Mouse (Mus musculus): ENCODE results near the gene Cwc22. TPM values are rescaled to one million over a fixed set of nuclear protein-coding genes. Genes with fewer than 3 reads are reported as not detected.

Cwc22 gene
- polyA plus RNA-seq, 1 experiment from 2014 or later, result 30.0 TPM

GRCm38 (mm10) chr2:77944281-77944680 is 1.9 kb downstream of the Cwc22 start:
- Histone ChIP-seq H3K9ac (no peak overlapping the region), H3K9me3 (replicated peaks) (no peaks in the 10 kb centered on the region), H3K27me3 (no peaks in the 10 kb centered on the region), H3K4me1 (peaks cover 9% of the 10 kb centered on the region), H3K4me3 (replicated peaks) (no peak overlapping the region), H3K36me3 (no peaks in the 10 kb centered on the region; the same call in 1 of the 2 replicates), H3K4me2 (replicated peaks) (no peak overlapping the region), H3K27ac (replicated peaks) (no peak overlapping the region)
- ATAC-seq (ENCODE audit: insufficient number of reproducible peaks, low FRiP score, low TSS enrichment, low read depth), result no peak
- WGBS, result 91% methylated on average over 5 of the region's 5 CpGs

GRCm38 (mm10) chr2:77941944-77942343 is 4.2 kb downstream of the Cwc22 start:
- ATAC-seq (ENCODE audit: insufficient number of reproducible peaks, low FRiP score, low TSS enrichment, low read depth), result no peak
- WGBS, result 94% methylated on average over 2 of the region's 2 CpGs
- Histone ChIP-seq H3K4me1 (peaks cover 9% of the 10 kb centered on the region), H3K27me3 (no peaks in the 10 kb centered on the region), H3K4me3 (replicated peaks) (no peak overlapping the region), H3K9me3 (replicated peaks) (no peaks in the 10 kb centered on the region), H3K27ac (replicated peaks) (no peak overlapping the region), H3K36me3 (no peaks in the 10 kb centered on the region; the same call in 1 of the 2 replicates), H3K4me2 (replicated peaks) (no peak overlapping the region), H3K9ac (no peak overlapping the region)

- H3K27ac ChIP-seq (replicated peaks), result no peak overlapping the region
- no peaks in the 10 kb centered on the region for H3K4me1 ChIP-seq
- no peak overlapping the region for H3K9ac ChIP-seq
- no peak overlapping the region for H3K4me3 ChIP-seq (replicated peaks)
- H3K9me3 ChIP-seq (replicated peaks), result no peaks in the 10 kb centered on the region
- 89% methylated on average over 4 of the region's 4 CpGs for WGBS
- H3K36me3 ChIP-seq, result peaks cover 22% of the 10 kb centered on the region
- no peak for ATAC-seq (ENCODE audit: insufficient number of reproducible peaks, low FRiP score, low TSS enrichment, low read depth)
- H3K4me2 ChIP-seq (replicated peaks), result no peak overlapping the region
- no peaks in the 10 kb centered on the region for H3K27me3 ChIP-seq
These were observed 7.9 kb downstream of the Cwc22 start for GRCm38 (mm10) chr2:77938317-77938716.

- Histone ChIP-seq H3K4me1 (no peaks in the 10 kb centered on the region), H3K27me3 (no peaks in the 10 kb centered on the region), H3K9me3 (replicated peaks) (no peaks in the 10 kb centered on the region), H3K27ac (replicated peaks) (no peak overlapping the region), H3K36me3 (peaks cover 22% of the 10 kb centered on the region), H3K9ac (no peak overlapping the region), H3K4me3 (replicated peaks) (no peak overlapping the region), H3K4me2 (replicated peaks) (no peak overlapping the region)
- 88% methylated on average over 3 of the region's 3 CpGs for WGBS
- no peak for ATAC-seq (ENCODE audit: insufficient number of reproducible peaks, low FRiP score, low TSS enrichment, low read depth)
These were observed 8.4 kb downstream of the Cwc22 start for GRCm38 (mm10) chr2:77937818-77938217.

GRCm38 (mm10) chr2:77934138-77934537 is 12.0 kb downstream of the Cwc22 start:
- ATAC-seq (ENCODE audit: insufficient number of reproducible peaks, low FRiP score, low TSS enrichment, low read depth), result no peak
- Histone ChIP-seq H3K27me3 (no peaks in the 10 kb centered on the region), H3K27ac (replicated peaks) (no peak overlapping the region), H3K4me3 (replicated peaks) (no peak overlapping the region), H3K4me2 (replicated peaks) (no peak overlapping the region), H3K4me1 (no peaks in the 10 kb centered on the region), H3K9me3 (replicated peaks) (no peaks in the 10 kb centered on the region), H3K9ac (no peak overlapping the region), H3K36me3 (peaks cover 51% of the 10 kb centered on the region)
- 89% methylated on average over 4 of the region's 4 CpGs for WGBS

GRCm38 (mm10) chr2:77933630-77934029 is 12.5 kb downstream of the Cwc22 start:
- no peak overlapping the region for H3K4me2 ChIP-seq (replicated peaks)
- H3K27me3 ChIP-seq, result no peaks in the 10 kb centered on the region
- no peak overlapping the region for H3K27ac ChIP-seq (replicated peaks)
- WGBS, result 75% methylated on average over 2 of the region's 2 CpGs
- H3K9me3 ChIP-seq (replicated peaks), result no peaks in the 10 kb centered on the region
- no peaks in the 10 kb centered on the region for H3K4me1 ChIP-seq
- no peak overlapping the region for H3K4me3 ChIP-seq (replicated peaks)
- H3K9ac ChIP-seq, result no peak overlapping the region
- ATAC-seq (ENCODE audit: insufficient number of reproducible peaks, low FRiP score, low TSS enrichment, low read depth), result no peak
- H3K36me3 ChIP-seq, result peaks cover 56% of the 10 kb centered on the region

- H3K4me2 ChIP-seq (replicated peaks), result no peak overlapping the region
- H3K27ac ChIP-seq (replicated peaks), result no peak overlapping the region
- no peaks in the 10 kb centered on the region for H3K4me1 ChIP-seq
- no peak overlapping the region for H3K9ac ChIP-seq
- H3K9me3 ChIP-seq (replicated peaks), result no peaks in the 10 kb centered on the region
- WGBS, result 91% methylated on average over 1 of the region's 1 CpGs
- no peak for ATAC-seq (ENCODE audit: insufficient number of reproducible peaks, low FRiP score, low TSS enrichment, low read depth)
- no peaks in the 10 kb centered on the region for H3K27me3 ChIP-seq
- peaks cover 64% of the 10 kb centered on the region for H3K36me3 ChIP-seq
- H3K4me3 ChIP-seq (replicated peaks), result no peak overlapping the region
These were observed 14.2 kb downstream of the Cwc22 start for GRCm38 (mm10) chr2:77931958-77932357.

GRCm38 (mm10) chr2:77928352-77928751 is 17.8 kb downstream of the Cwc22 start:
- Histone ChIP-seq H3K27me3 (no peaks in the 10 kb centered on the region), H3K4me1 (no peaks in the 10 kb centered on the region), H3K27ac (replicated peaks) (no peak overlapping the region), H3K36me3 (peaks cover 60% of the 10 kb centered on the region), H3K4me2 (replicated peaks) (no peak overlapping the region), H3K4me3 (replicated peaks) (no peak overlapping the region), H3K9ac (no peak overlapping the region), H3K9me3 (replicated peaks) (no peaks in the 10 kb centered on the region)
- no peak for ATAC-seq (ENCODE audit: insufficient number of reproducible peaks, low FRiP score, low TSS enrichment, low read depth)
- WGBS, result 96% methylated on average over 10 of the region's 10 CpGs

GRCm38 (mm10) chr2:77926468-77926867 is 19.7 kb downstream of the Cwc22 start:
- no peaks in the 10 kb centered on the region for H3K9me3 ChIP-seq (replicated peaks)
- no peak overlapping the region for H3K27ac ChIP-seq (replicated peaks)
- H3K4me3 ChIP-seq (replicated peaks), result no peak overlapping the region
- H3K4me1 ChIP-seq, result no peaks in the 10 kb centered on the region
- WGBS, result 88% methylated on average over 7 of the region's 7 CpGs
- H3K27me3 ChIP-seq, result no peaks in the 10 kb centered on the region
- H3K9ac ChIP-seq, result no peak overlapping the region
- no peak overlapping the region for H3K4me2 ChIP-seq (replicated peaks)
- H3K36me3 ChIP-seq, result peaks cover 55% of the 10 kb centered on the region
- no peak for ATAC-seq (ENCODE audit: insufficient number of reproducible peaks, low FRiP score, low TSS enrichment, low read depth)

GRCm38 (mm10) chr2:77925997-77926396 is 20.2 kb downstream of the Cwc22 start:
- Histone ChIP-seq H3K4me3 (replicated peaks) (no peak overlapping the region), H3K9ac (no peak overlapping the region), H3K27me3 (no peaks in the 10 kb centered on the region), H3K9me3 (replicated peaks) (no peaks in the 10 kb centered on the region), H3K36me3 (peaks cover 51% of the 10 kb centered on the region), H3K27ac (replicated peaks) (no peak overlapping the region), H3K4me1 (no peaks in the 10 kb centered on the region), H3K4me2 (replicated peaks) (no peak overlapping the region)
- ATAC-seq (ENCODE audit: insufficient number of reproducible peaks, low FRiP score, low TSS enrichment, low read depth), result no peak
- 87% methylated on average over 2 of the region's 2 CpGs for WGBS

- no peak overlapping the region for H3K4me2 ChIP-seq (replicated peaks)
- H3K9ac ChIP-seq, result no peak overlapping the region
- H3K27me3 ChIP-seq, result no peaks in the 10 kb centered on the region
- no peak overlapping the region for H3K4me3 ChIP-seq (replicated peaks)
- no peak overlapping the region for H3K27ac ChIP-seq (replicated peaks)
- no peaks in the 10 kb centered on the region for H3K9me3 ChIP-seq (replicated peaks)
- H3K36me3 ChIP-seq, result peaks cover 47% of the 10 kb centered on the region
- ATAC-seq (ENCODE audit: insufficient number of reproducible peaks, low FRiP score, low TSS enrichment, low read depth), result no peak
- 53% methylated on average over 7 of the region's 7 CpGs for WGBS
- H3K4me1 ChIP-seq, result no peaks in the 10 kb centered on the region
These were observed 20.8 kb downstream of the Cwc22 start for GRCm38 (mm10) chr2:77925187-77925924.

- no peaks in the 10 kb centered on the region for H3K9me3 ChIP-seq (replicated peaks)
- H3K4me1 ChIP-seq, result no peaks in the 10 kb centered on the region
- ATAC-seq (ENCODE audit: insufficient number of reproducible peaks, low FRiP score, low TSS enrichment, low read depth), result no peak
- no peak overlapping the region for H3K27ac ChIP-seq (replicated peaks)
- H3K9ac ChIP-seq, result no peak overlapping the region
- H3K4me3 ChIP-seq (replicated peaks), result no peak overlapping the region
- no peak overlapping the region for H3K4me2 ChIP-seq (replicated peaks)
- WGBS, result 92% methylated on average over 3 of the region's 3 CpGs
- peaks cover 43% of the 10 kb centered on the region for H3K36me3 ChIP-seq
- H3K27me3 ChIP-seq, result no peaks in the 10 kb centered on the region
These were observed 22.2 kb downstream of the Cwc22 start for GRCm38 (mm10) chr2:77924003-77924402.
